Mouse (Mus musculus) CD4-positive, CD25-positive, alpha-beta regulatory T cell, adult 2 months (primary cell): Measurements from ENCODE around the gene Olfr699.
"Not testable (repeated sequence)": the region's sequence is repeated elsewhere in the genome, so short reads cannot be mapped to it uniquely, and the experiment has no call there.

Experiments used
- DNase-seq: peaks from one replicate; pipeline ENCODE4 v3.0.0-alpha.2; 2012; ENCODE audit warnings: low read depth, low spot score

Gene Olfr699

DNA sequence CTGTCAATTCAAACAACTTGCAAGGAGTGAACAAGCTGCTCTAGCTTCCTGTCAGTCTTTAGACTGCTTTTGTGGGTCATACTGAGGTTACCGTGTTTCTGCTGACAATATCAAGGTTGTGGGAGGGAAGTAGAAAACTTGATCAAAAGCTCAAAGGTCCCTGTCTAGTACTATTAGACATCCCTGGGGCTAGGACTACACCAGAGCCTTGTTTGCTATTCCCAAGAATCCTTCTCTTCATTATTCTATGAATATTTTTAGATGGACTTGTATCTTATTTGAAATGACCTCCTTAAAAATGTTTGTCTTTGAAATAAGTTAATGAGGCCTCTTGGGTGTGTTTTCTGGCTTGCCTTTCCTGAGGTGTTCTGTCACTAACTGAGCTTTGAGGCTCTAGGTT is at the start of gene Olfr699:
Gene Olfr699, minus strand, starts transcription at position 101 of the 400 bp plus-strand sequence.
- no peak for DNase-seq

DNA sequence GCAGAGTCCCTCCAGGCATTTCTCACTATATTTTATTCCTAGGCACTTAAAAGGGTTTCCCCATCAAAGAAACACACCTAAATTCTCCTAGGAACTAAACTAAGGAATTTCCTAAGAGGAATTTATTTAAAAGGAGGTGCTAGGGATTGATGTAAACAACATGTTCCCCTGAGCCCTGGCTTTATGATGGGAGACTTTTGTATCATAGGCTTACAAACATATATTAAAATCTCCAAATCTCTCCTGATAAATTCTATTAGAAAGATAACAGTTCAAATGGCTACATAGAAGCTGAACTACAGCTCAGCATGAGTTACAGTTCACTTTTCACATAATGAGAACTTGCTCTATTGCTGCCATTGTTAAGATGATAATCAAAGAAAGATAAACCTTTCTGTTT is 40.8 kb upstream of the Olfr699 start, which contains the start of gene Olfr702:
Gene Olfr702, minus strand, starts transcription at position 101 of the 400 bp plus-strand sequence.
- no peak for DNase-seq

DNA sequence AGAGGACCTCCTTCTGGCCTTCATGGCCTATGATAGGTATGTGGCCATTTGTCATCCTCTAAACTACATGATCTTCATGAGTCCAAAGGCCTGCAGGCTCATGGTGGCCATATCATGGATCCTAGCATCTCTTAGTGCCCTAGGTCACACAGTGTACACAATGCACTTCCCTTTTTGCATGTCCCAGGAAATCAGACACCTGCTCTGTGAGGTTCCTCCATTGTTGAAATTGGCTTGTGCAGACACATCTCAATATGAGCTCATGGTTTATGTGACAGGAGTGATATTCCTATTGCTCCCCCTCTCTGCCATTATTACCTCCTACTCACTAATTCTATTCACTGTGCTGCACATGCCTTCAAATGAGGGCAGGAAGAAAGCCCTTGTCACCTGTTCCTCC is 25.4 kb upstream of the Olfr699 start:
- DNase-seq: no peak

GRCm38 (mm10) chr7:106815775-106816174 is 22.8 kb upstream of the Olfr699 start:
- peak; percentile 76 for DNase-seq

GRCm38 (mm10) chr7:106813829-106814228 is 20.8 kb upstream of the Olfr699 start, which contains the start of gene Olfr701:
Gene Olfr701, plus strand, starts transcription at chr7:106814129.
- DNase-seq: no peak

DNA sequence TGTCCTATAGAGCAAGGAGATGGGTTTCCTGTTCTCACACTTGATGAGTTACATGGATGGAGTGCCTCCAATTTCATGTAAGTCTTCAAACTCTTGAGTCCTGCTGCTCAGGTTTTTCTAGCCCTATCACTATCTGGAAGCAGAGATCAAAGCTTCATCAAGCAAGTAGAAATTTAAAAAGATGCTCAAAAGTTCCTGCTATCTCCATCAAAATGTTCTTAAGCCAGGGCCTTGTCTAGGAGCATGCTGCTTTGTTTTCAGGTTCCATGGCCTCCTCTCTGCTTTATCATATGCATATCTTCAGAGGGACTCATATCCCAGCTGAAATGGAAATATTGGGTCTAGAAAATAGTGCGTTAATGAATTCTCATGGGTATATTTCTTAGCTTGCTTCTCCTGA is 15.7 kb upstream of the Olfr699 start, which contains the start of gene Olfr700:
Gene Olfr700, minus strand, starts transcription at position 101 of the 400 bp plus-strand sequence.
- no peak for DNase-seq

- DNase-seq: peak; percentile 49
These were observed 4.7 kb downstream of the Olfr699 start for GRCm38 (mm10) chr7:106788330-106788729.

DNA sequence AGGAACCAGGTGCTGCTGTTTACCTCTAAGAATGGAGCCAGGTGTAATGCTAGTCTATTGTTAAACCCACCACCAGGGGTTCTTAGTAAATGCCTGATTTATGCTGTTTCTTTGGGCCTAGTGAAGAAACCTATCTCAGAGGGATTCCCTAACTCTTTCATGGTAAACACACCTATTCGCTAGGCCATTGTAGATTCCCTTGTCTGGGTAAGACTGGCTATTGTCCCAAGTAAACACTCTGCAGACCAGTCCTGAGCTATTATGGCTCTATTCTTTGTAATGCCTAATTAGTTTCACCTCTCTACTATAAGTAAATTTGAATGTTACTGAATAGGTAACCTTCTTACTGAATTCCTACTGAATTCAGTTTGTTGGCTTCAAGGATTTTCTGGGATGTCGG is 32.0 kb downstream of the Olfr699 start:
- not testable (repeated sequence) for DNase-seq

GRCm38 (mm10) chr7:106758800-106759199 is 34.2 kb downstream of the Olfr699 start:
- no peak for DNase-seq

DNA sequence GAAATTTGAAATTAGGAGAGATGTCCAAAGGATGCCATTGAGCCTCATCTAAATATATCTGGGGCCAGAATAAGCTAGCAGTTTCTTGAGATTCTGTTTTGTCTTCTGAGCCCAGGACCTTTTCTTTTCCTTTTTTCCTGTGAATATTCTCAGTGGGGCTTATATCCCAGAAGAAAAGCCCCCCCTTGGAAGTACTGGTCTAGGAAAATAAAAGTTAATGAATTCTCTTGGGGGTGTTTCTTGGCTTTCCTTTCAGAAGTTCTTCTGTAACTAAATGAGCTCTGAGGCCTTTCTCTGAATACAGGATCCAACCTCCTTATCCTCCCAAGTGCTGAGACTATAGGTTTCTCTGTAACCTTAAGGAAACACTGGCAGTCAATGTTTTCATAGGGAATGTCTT is 37.7 kb downstream of the Olfr699 start, which contains the start of gene Olfr698:
Gene Olfr698, minus strand, starts transcription at position 101 of the 400 bp plus-strand sequence.
- no peak for DNase-seq

DNA sequence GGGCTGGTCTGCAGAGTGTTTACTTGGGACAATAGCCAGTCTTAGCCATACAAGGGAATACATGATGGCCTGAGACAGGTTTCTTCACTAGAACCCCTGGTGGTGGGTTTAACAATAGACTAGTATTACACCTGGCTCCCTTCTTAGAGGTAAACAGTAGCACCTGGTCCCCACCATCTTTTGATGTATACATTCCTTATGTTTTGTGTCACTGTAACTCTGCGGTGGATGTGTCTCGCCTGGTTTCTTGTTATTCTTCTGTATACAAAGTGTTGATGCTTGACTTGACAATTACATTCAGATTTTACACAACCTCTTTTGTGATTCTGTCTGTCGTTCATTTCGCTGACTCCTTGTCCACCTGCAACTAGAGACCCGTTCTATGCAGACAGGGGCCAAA is 47.2 kb downstream of the Olfr699 start:
- DNase-seq: no peak

GRCm38 (mm10) chr7:106742343-106742742 is 50.7 kb downstream of the Olfr699 start, which contains the start of gene Olfr697:
Gene Olfr697, minus strand, starts transcription at chr7:106742443.
- no peak for DNase-seq
